Mouse (Mus musculus) heart, adult 9 months (tissue): ENCODE measurements at regions not wholly inside any gene's neighbourhood (a gene's known extent, or its start where the extent isn't known, plus 50 kb on each side); places are given as distances from the start of the nearest gene placed in this dataset.

ENCODE experiments used
- DNase-seq, 2 experiments: peaks; one replicate each; pipeline ENCODE4 v3.0.0; 2022; ENCODE audit warnings: low spot score in 2 of 2

DNA sequence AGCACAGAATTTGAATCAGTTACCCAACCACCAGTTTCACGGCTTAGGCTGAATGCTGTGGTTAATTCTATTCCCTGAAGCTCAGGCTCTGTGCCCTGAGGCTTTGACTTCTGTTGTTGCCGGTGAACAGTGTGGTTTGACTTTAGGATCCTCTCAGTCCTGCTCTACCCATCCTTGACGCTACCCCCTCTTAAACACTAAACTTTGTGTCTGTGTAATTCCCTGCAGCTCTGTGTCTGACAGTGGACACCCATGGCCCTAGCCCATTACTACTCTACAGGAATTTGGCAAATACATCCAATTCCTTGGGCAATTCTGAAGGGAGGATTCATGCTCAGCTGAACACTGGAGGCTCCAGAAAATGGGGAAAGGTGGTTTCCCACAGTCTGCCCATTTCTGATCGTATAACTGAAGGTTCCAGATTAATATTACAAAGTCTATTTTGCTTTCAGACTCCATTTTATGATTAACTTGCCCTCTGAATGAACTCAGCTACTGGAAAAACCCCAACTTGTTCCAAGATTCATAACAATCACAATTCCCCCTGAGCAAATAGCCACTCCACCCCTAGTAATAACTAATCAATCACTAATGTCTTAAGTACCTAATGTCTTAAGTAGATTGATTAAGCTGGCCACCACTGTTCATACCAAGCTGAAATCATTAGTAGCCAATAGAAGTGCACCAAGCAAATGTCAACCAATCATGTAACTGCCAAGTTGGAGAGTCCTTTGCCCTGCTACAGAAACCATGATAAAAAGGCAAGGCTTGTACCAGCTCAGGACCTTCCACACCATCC, 182.6 kb downstream of the Ice1 start:
- DNase-seq = no peak

GRCm38 (mm10) chr13:70458406-70458805, 179.0 kb downstream of the Ice1 start:
- DNase-seq = no peak

GRCm38 (mm10) chr13:70464996-70465395, 172.4 kb downstream of the Ice1 start:
- DNase-seq = no peak

DNA sequence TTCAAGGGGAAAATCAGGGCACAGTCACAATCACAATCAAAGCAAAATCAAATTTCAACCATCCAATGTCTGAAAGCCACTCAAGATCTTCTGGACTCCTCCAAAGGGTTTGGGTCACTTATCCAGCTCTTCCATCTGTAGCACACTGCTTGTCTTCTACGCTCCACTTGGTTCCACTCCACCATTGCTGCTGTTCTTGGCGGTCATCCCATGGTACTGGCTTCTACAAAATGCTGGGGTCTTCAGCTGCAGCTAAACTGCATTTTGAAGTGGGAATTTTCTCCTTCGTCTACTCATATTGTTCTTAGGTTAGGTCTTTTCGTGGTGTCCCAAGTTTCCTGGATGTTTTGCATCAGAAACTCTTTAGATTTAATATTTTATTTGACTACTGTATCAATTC, 162.7 kb downstream of the Ice1 start:
- no peak for DNase-seq

DNA sequence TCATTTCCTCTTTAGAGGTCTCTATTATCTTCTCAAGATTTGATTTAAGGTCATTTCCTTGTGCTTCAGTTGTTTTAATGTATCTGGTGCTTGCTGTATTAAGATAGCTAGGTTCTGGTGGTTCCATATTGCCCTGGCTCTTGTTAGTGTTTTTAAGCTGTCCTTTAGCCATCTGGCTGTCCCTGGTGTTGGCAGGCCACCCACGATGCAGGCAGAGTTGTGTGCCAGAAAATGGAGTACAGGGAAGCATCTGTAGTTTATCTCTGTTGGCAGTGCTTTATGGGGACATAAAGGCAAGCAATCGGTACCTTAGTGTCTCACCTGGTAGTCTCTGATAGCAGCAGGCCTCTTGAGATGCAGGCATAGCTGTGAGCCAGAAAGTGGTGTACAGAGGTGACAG, 162.1 kb downstream of the Ice1 start:
- DNase-seq = no peak

GRCm38 (mm10) chr13:70499302-70499701, 138.1 kb downstream of the Ice1 start:
- DNase-seq = no peak
